Mouse (Mus musculus): ENCODE results near the gene Zswim7. TPM values are rescaled to one million over a fixed set of nuclear protein-coding genes. Genes with fewer than 3 reads are reported as not detected.
A peak's percentile ranks its signal among the peaks of the same experiment; 100 is the strongest.

Gene Zswim7
- polyA plus RNA-seq, 1 experiment from 2014 or later = 19.8 TPM

DNA sequence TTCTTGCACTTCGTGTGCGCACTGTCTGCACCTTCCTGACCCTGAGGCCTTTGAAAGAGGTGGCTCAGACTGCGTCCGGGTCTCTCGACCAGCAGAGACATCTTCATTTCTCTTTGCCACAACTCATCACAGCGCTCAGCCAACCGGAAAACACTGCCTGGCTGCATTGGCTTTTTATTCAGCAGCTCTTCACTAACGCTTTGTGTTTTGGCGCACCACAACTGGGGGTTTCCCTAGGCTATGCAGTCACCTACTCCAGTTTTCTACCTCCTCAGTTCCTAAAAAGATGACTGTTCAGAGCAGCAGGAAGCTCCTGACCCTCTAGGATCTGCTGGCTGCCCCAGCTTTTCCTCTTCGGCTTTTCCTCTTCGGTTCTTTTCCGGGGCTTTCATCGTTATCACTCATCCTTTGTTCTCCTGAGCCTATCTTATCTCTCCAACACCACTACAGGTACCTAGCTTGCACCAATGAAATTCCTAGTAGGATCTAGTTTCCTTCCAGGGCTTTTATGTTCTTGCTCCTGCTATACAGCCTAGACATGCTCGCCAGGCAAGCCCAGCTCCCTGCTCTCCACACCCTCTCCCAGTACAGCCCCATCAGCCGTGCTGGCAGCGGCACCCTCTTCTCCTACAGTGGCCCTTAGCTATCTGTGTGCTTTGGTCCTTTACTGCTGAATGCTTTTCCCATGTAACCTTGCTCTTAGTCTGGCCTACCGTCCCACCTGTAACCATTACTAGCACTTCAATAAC lies 14.5 kb downstream of the Zswim7 start:
- H3K27me3 ChIP-seq (ENCODE audit: control insufficient read depth, insufficient read depth, low read length) = no peaks in the 10 kb centered on the region
- ATAC-seq (ENCODE audit: insufficient read depth, low FRiP score) = peak; percentile 53; the same call in 1 of the 2 replicates
- no peak overlapping the region for H3K27ac ChIP-seq (ENCODE audit: low read length)
- H3K36me3 ChIP-seq (ENCODE audit: control insufficient read depth, insufficient read depth, low read length) = no peaks in the 10 kb centered on the region
- no peak overlapping the region for H3K4me3 ChIP-seq (replicated peaks; ENCODE audit: low read length)
- H3K9ac ChIP-seq (ENCODE audit: low read length) = no peak overlapping the region
- H3K9me3 ChIP-seq (replicated peaks; ENCODE audit: control insufficient read depth, low read length) = no peaks in the 10 kb centered on the region
- no peaks in the 10 kb centered on the region; the same call in 1 of the 2 replicates for H3K4me1 ChIP-seq (ENCODE audit: control insufficient read depth, insufficient read depth, low read length)
- H3K4me2 ChIP-seq (ENCODE audit: low read depth, low read length) = no peak overlapping the region
- WGBS = 62% methylated on average over 17 of the region's 17 CpGs

DNA sequence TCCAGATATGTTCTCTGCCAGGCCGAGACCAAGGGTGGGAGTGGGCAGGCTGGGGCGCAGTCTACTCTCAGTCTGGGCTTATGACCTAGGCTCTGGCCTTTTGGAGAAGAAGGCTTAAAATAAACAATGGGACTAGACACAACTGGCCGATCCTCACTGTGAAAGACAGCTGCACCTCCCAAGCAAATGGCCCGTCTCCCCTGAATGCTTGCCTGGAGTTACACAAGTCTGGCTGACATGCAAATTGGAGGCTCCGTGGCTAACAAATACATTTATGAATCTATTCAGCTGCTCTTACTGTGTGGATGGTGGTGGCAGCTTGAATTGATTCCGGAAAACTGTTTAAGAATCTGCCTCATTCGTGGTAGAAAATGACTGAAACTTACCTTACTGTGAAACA lies 15.5 kb downstream of the Zswim7 start:
- Histone ChIP-seq H3K4me1 (ENCODE audit: control insufficient read depth, insufficient read depth, low read length) (no peaks in the 10 kb centered on the region; the same call in 1 of the 2 replicates), H3K9me3 (replicated peaks; ENCODE audit: control insufficient read depth, low read length) (no peaks in the 10 kb centered on the region), H3K27ac (ENCODE audit: low read length) (no peak overlapping the region), H3K4me2 (ENCODE audit: low read depth, low read length) (no peak overlapping the region), H3K36me3 (ENCODE audit: control insufficient read depth, insufficient read depth, low read length) (no peaks in the 10 kb centered on the region), H3K4me3 (replicated peaks; ENCODE audit: low read length) (no peak overlapping the region), H3K27me3 (ENCODE audit: control insufficient read depth, insufficient read depth, low read length) (no peaks in the 10 kb centered on the region), H3K9ac (ENCODE audit: low read length) (no peak overlapping the region)
- ATAC-seq (ENCODE audit: insufficient read depth, low FRiP score) = no peak
- 76% methylated on average over 7 of the region's 7 CpGs for WGBS

DNA sequence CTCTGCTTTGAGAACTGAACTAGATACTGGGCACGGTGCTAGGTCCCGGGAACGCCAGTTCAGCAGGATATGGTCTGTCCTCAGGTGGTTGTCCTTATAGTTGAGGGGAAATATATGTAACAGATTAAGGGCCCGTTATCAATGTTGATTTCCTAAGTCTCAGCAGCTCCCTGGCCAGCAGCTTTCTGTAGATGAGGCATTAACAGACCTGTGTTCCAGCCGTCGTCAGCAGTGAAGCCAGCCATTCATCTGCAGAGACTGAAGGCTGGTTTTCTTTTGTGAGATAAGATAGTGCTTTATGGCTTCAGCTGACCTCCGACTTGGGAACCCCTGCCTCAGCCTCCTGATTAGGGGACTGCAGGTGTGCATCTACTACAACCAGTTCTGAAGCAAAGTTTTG lies 17.2 kb downstream of the Zswim7 start:
- ATAC-seq (ENCODE audit: insufficient read depth, low FRiP score) = no peak
- 43% methylated on average over 7 of the region's 7 CpGs for WGBS

DNA sequence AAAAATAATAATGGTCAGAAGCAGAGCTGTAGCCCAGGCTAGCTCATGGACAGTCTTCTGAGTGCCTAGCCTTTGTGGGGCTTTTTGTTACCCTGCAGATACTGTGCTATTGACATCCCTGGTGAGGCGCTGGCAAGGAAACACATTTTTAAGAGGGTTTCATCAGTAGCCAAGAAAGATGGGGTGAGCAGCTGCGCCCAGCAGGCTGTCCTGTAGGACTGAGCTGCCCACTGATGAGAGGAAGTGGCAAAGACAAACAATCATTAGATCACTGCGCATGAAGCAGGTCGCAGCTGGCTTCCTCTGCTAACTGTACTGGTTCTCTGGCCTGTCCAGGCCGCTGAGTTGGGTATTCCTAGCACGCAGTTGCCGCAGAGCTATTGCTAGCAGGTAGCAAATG lies 17.6 kb downstream of the Zswim7 start:
- 55% methylated on average over 7 of the region's 7 CpGs for WGBS
- no peaks in the 10 kb centered on the region for H3K36me3 ChIP-seq (ENCODE audit: control insufficient read depth, insufficient read depth, low read length)
- no peaks in the 10 kb centered on the region for H3K4me1 ChIP-seq (ENCODE audit: control insufficient read depth, insufficient read depth, low read length)
- no peak for ATAC-seq (ENCODE audit: insufficient read depth, low FRiP score)
- H3K27ac ChIP-seq (ENCODE audit: low read length) = no peak overlapping the region
- no peak overlapping the region for H3K9ac ChIP-seq (ENCODE audit: low read length)
- H3K4me2 ChIP-seq (ENCODE audit: low read depth, low read length) = no peak overlapping the region
- no peaks in the 10 kb centered on the region for H3K27me3 ChIP-seq (ENCODE audit: control insufficient read depth, insufficient read depth, low read length)
- H3K9me3 ChIP-seq (replicated peaks; ENCODE audit: control insufficient read depth, low read length) = no peaks in the 10 kb centered on the region
- H3K4me3 ChIP-seq (replicated peaks; ENCODE audit: low read length) = no peak overlapping the region

More for the DNA sequence above, 17.2 kb downstream of the Zswim7 start:
- H3K9me3 ChIP-seq (replicated peaks; ENCODE audit: control insufficient read depth, low read length) = no peaks in the 10 kb centered on the region
- H3K4me1 ChIP-seq (ENCODE audit: control insufficient read depth, insufficient read depth, low read length) = no peaks in the 10 kb centered on the region; the same call in 1 of the 2 replicates
- H3K4me2 ChIP-seq (ENCODE audit: low read depth, low read length) = no peak overlapping the region
- H3K36me3 ChIP-seq (ENCODE audit: control insufficient read depth, insufficient read depth, low read length) = no peaks in the 10 kb centered on the region
- no peaks in the 10 kb centered on the region for H3K27me3 ChIP-seq (ENCODE audit: control insufficient read depth, insufficient read depth, low read length)
- H3K27ac ChIP-seq (ENCODE audit: low read length) = no peak overlapping the region
- H3K4me3 ChIP-seq (replicated peaks; ENCODE audit: low read length) = no peak overlapping the region
- no peak overlapping the region for H3K9ac ChIP-seq (ENCODE audit: low read length)

DNA sequence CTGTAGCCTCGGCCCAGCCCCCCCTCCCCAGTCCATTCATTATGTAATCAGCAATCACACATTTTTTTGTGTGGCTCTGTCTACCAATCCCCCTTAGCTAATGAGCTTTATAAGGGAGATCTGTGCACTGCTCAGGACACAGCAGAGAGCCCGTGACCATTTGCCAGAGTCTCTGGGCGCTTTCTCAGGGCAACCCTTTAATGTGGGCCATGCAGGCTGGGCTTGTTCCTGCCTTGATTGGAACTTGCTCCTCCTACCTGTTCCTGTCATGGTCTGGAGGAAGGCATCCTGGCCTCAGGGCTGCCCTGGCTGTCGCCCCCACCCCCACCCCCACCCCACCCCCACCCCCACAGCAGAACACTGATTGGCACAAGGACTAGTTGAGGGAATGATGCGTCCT lies 22.0 kb downstream of the Zswim7 start:
- H3K27me3 ChIP-seq (ENCODE audit: control insufficient read depth, insufficient read depth, low read length) = no peaks in the 10 kb centered on the region
- no peak for ATAC-seq (ENCODE audit: insufficient read depth, low FRiP score)
- 48% methylated on average over 5 of the region's 5 CpGs for WGBS

DNA sequence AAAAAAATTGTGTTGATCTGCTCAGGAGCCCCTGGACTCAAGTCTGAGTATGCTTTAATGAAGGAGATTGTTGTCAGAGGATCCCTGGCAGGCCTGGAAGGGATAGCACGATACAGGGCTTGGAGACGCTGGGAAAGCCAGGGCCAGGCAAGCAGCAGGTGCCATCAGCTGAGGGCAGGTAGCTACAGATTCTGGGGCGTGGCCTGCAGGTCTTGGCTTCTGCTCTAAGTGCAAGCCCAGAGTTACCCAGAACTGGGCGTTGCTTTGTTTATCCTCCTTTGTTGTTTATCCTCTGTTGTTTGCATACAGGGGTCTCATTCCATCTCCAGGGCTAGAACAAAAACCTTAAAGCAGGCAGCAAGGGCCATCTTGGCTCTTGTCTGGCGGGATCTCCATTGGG lies 27.8 kb downstream of the Zswim7 start:
- no peak for ATAC-seq (ENCODE audit: insufficient read depth, low FRiP score)

More for the DNA sequence above, 22.0 kb downstream of the Zswim7 start:
- H3K4me1 ChIP-seq (ENCODE audit: control insufficient read depth, insufficient read depth, low read length) = no peaks in the 10 kb centered on the region
- H3K9me3 ChIP-seq (replicated peaks; ENCODE audit: control insufficient read depth, low read length) = no peaks in the 10 kb centered on the region
- no peak overlapping the region for H3K4me3 ChIP-seq (replicated peaks; ENCODE audit: low read length)
- H3K36me3 ChIP-seq (ENCODE audit: control insufficient read depth, insufficient read depth, low read length) = no peaks in the 10 kb centered on the region
- H3K4me2 ChIP-seq (ENCODE audit: low read depth, low read length) = no peak overlapping the region
- no peak overlapping the region for H3K9ac ChIP-seq (ENCODE audit: low read length)
- no peak overlapping the region for H3K27ac ChIP-seq (ENCODE audit: low read length)

GRCm38 (mm10) chr11:62251047-62251446 lies 30.1 kb downstream of the Zswim7 start:
- Histone ChIP-seq H3K4me1 (ENCODE audit: control insufficient read depth, insufficient read depth, low read length) (peaks cover 16% of the 10 kb centered on the region; the same call in 1 of the 2 replicates), H3K36me3 (ENCODE audit: control insufficient read depth, insufficient read depth, low read length) (no peaks in the 10 kb centered on the region), H3K9ac (ENCODE audit: low read length) (peak overlapping the region; percentile 48; the same call in 1 of the 2 replicates), H3K4me3 (replicated peaks; ENCODE audit: low read length) (peak overlapping the region; percentile 54), H3K27ac (ENCODE audit: low read length) (peak overlapping the region; percentile 21; the same call in 1 of the 2 replicates), H3K9me3 (replicated peaks; ENCODE audit: control insufficient read depth, low read length) (no peaks in the 10 kb centered on the region), H3K27me3 (ENCODE audit: control insufficient read depth, insufficient read depth, low read length) (peaks cover 8% of the 10 kb centered on the region; the same call in 1 of the 2 replicates), H3K4me2 (ENCODE audit: low read depth, low read length) (peak overlapping the region; percentile 99)
- 46% methylated on average over 11 of the region's 11 CpGs for WGBS
- ATAC-seq (ENCODE audit: insufficient read depth, low FRiP score) = peak; percentile 46; the same call in 1 of the 2 replicates

More for the DNA sequence above, 27.8 kb downstream of the Zswim7 start:
- Histone ChIP-seq H3K9ac (ENCODE audit: low read length) (no peak overlapping the region), H3K9me3 (replicated peaks; ENCODE audit: control insufficient read depth, low read length) (no peaks in the 10 kb centered on the region), H3K36me3 (ENCODE audit: control insufficient read depth, insufficient read depth, low read length) (no peaks in the 10 kb centered on the region), H3K4me1 (ENCODE audit: control insufficient read depth, insufficient read depth, low read length) (peaks cover 13% of the 10 kb centered on the region; the same call in 1 of the 2 replicates), H3K27ac (ENCODE audit: low read length) (0 out of 2 replicates have a peak overlapping the region, but pooled peaks have one; percentile 14), H3K4me3 (replicated peaks; ENCODE audit: low read length) (no peak overlapping the region), H3K27me3 (ENCODE audit: control insufficient read depth, insufficient read depth, low read length) (peaks cover 8% of the 10 kb centered on the region; the same call in 1 of the 2 replicates), H3K4me2 (ENCODE audit: low read depth, low read length) (no peak overlapping the region)
- 63% methylated on average over 5 of the region's 5 CpGs for WGBS

- 6% methylated on average over 35 of the region's 35 CpGs for WGBS
- Histone ChIP-seq H3K9ac (ENCODE audit: low read length) (peak overlapping the region; percentile 66), H3K27me3 (ENCODE audit: control insufficient read depth, insufficient read depth, low read length) (peaks cover 8% of the 10 kb centered on the region; the same call in 1 of the 2 replicates), H3K36me3 (ENCODE audit: control insufficient read depth, insufficient read depth, low read length) (no peaks in the 10 kb centered on the region), H3K4me1 (ENCODE audit: control insufficient read depth, insufficient read depth, low read length) (peaks cover 16% of the 10 kb centered on the region; the same call in 1 of the 2 replicates), H3K4me2 (ENCODE audit: low read depth, low read length) (peak overlapping the region; percentile 99), H3K9me3 (replicated peaks; ENCODE audit: control insufficient read depth, low read length) (no peaks in the 10 kb centered on the region), H3K27ac (ENCODE audit: low read length) (no peak overlapping the region), H3K4me3 (replicated peaks; ENCODE audit: low read length) (peak overlapping the region; percentile 54)
- peak; percentile 12; the same call in 1 of the 2 replicates for ATAC-seq (ENCODE audit: insufficient read depth, low FRiP score)
Observed at GRCm38 (mm10) chr11:62249266-62250037, 31.7 kb downstream of the Zswim7 start.

All from stomach, embryonic 16.5 days (tissue).